Mouse (Mus musculus): ENCODE measurements around the gene Catsperz.
"Not testable (repeated sequence)": the region's sequence is repeated elsewhere in the genome, so short reads cannot be mapped to it uniquely, and the experiment has no call there.

Catsperz gene

DNA sequence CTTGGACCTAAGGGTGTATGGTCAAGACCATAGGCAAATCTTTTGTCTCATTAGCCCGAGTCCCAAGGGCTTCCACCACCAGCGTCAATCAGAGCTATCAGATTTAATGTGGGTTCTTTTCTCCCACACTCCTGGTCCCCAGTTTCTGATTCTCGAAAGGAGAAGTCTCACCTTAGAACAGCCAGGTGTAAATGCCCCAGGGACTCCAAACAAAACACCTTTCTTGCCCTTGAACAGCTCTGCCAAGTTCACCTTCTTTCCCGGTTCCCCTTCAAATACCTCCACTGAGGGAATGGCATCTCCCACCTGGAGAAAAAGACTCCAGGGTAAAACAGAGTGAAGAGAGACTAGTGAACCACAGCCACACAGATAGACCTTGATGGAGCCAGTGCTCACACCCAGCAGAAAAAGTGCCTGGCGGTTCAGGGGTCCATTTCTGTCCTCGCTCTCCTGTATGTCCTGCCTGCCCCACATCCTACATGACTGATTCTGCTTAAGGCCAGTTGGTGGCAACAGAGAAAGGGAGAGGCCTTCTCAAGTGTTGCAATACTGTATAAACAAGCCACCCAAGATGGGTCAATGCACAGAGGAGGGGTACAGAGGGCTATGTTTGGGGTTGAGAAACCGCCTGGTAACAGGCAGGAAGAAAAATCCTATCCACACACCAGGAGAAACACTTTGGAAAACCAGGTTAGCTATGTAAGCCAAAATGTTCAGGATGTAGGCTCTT is 17.2 kb downstream of the Catsperz start:
- DNase-seq (ENCODE audit: low read depth, low spot score): no peak

DNA sequence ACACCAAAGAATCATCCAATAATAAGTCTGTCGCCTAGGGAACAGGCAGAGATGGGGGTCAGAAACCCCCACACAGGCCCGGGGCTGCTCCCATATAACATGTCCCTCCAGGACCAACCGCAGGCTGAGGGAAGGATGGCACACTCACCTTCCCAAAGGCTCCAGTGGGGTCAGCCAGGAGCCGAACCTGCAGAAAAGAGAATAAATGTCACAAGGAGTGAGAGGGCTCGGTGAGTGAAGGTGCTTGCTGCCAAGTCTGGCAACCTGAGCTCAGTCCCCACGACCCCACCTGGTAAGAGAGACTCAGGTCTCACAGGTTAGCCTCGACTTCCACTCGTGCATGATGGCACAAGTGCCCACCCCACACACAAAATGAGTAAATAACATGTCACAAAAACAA is 18.1 kb downstream of the Catsperz start:
- no peak for DNase-seq (ENCODE audit: low read depth, low spot score)

DNA sequence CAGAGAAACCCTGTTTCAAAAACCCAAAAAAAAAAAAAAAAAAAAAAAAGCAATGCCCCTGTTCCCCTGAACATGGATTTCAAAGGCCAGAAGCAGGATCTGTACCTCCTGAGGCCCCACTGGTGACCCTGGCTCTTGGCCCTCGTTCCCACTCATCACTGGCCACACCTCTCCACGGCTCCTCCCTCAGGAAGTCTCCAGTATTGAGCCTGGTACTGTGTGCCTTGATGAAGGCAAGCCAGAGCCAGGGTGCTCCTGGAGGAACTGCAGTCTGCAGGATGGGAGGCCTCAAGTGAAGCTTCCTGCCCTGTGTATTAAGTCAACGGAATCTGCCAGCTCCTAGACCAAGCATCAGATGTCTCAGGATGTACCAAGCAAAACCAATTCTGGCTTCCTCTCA is 19.0 kb downstream of the Catsperz start:
- DNase-seq (ENCODE audit: low read depth, low spot score): no peak

DNA sequence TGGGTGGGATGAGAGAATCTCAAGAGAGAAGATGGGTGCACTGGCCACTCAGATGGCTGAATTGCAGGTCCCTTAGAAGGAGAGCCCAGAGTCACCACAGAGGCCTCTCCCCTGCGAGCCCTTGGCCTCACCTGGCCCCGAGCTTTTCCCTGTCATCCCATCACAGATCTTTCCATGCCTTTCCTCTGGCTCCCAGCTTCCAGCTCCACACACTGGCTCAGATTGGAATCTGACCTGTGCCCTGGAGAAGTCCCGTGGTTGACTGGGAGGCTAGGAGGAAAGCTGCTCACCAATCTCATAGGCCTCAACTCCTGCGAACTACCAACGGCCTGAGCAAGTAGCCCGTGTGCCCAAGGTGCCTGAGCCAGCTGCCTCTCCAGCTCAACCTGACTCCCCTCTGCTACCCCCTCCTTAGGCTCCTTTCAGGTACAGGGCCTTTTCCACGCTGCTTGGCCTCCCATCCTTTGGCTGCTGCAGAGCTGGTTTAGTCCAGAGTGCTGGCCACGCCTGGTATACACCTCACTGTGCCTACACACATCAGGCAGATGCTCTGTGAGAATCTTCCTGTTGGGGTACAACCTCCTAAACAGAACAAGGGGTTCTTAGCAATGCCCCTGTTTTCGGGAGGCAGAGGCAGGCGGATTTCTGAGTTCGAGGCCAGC is 19.6 kb downstream of the Catsperz start:
- DNase-seq (ENCODE audit: low read depth, low spot score): no peak

DNA sequence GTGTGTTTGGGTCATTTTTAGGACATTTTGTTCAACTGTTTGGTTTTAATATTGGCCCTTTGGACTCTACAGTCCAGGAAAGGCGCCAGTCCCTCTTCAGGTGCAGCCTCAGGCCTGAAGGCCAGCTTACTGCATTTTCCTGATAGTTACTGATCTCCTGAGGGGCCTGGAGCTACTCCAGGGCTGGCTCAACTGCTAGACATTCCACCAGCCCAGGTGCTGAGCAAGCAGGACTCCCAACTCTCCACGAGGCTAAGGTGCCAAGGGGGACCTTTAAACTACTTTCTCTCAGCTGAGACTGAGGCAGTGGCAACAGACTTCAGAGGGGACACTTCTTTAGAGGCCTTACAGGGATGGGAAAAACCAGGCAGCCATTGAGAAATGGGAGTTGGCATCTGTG is 20.3 kb downstream of the Catsperz start:
- no peak for DNase-seq (ENCODE audit: low read depth, low spot score)

DNA sequence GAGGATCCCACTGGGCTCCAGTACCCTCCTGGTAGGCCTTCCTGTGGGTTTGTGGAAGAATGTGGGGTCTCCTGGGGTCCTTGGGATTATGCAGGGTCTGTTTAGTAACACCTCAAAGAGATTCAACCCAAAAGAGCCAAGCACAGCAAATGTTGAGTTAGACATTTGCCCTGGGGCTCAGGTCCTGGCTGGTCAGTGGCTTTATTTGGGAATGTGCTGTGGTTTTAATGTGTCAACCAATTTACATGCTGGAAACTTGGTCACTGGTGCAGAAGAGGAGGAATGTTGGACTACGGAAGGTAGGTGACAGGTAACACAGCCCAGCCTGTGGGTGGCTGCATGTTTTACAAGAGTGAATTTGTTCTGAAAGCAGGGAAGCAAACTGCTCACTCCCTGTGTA is 22.1 kb downstream of the Catsperz start:
- DNase-seq (ENCODE audit: low read depth, low spot score): no peak

DNA sequence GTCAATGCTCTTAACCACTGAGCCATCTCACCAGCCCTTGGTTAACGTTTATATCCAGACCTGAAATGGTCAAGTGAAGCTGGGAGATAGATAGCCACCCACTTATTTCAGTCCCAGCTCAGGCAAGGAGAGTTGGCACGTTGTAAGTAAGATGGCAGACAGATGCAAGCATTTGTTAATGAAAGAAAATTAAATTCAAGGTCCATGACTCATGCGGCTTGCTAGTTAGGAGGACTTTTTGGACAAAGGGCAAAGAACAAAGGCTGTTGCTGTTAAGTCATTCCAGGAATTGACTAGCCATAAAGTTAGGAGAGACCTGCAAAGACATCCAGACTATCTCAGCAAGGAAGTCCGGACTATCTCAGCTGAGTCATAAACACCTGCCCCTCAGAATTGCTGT is 25.5 kb downstream of the Catsperz start:
- DNase-seq (ENCODE audit: low read depth, low spot score): no peak

DNA sequence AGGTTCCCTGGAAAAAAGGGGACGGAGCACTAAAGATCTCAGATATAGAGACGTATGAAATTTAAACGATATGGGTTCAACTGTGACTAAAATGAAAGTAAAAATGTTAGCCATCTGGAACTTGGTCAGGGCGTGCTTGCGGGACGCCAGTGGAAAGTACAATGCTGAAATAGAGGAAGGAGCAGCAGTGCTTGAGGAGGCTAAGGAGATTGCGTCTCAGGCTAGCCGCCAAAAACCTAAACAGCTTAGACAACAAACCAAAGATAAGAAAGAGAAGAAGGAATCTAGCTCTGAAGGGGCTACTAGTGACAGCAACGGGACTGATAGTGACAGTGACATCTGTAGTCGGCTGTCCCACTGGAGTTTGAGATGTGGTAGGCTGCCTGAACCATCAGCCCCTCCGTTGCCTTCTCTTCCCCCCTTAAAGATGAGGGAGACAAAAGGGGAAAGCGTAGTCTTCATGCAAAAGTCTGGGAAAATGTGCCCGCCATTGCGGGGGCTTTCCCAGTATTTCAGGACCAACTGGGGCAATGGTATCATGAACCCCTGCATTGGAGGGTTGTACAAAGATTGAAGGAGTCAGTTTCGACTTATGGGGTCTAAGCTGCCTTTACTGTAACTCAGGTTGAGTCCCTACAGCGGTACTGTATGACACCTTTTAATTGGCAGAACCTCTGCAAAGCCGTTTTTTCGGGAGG is 29.4 kb downstream of the Catsperz start:
- DNase-seq (ENCODE audit: low read depth, low spot score): not testable (repeated sequence)

DNA sequence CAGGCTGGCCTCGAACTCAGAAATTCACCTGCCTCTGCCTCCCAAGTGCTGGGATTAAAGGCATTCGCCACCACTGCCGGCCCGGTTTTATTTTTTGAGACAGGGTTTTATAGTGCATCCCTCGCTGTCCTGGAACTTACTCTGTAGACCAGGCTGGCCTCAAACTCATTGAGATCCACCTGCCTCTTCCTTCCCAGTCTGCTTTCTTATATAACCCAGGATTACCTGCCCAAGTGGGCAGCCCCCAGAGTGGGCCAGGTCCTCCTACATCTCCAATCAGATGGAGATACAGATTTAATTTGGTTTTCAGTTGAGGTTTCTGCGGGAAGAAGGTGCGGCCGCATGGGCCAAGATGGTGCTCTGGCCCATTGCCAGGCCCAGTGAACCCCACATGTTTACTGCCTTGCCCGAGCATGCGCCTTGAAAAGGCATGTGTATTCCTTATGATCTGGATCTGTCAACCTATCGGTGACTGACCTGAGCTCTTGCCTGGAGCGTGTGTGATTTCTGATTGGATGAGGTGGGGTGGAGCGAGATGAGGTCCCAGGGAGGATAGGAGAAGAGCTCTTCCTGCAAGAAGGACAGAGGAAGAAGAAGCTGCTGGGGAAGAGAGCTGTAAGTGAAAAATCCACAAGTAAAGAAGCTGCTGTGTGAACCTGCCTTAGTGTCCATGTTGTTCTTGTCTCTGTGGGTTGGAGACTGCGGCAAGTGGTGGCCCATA is 31.3 kb downstream of the Catsperz start:
- DNase-seq (ENCODE audit: low read depth, low spot score): no peak

DNA sequence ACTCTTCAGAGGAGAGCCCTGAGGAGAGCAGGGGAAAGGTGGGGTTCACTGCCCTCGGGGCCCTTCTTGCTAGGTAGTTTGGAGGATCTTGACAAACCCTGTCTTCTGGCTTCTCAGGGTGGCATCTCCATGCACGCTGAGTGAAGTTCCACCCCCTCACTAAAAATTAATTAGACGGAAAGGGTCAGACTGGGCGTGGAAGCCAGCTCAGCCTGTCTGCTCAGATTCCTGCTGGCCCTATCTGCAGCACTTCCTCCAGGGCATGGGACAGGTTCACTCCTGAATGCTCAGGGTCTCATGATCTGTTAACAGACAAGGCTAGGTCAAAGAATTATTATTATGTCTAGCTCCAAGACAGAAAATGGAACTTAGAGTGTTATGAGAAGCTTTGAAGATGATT is 32.7 kb downstream of the Catsperz start:
- no peak for DNase-seq (ENCODE audit: low read depth, low spot score)

DNA sequence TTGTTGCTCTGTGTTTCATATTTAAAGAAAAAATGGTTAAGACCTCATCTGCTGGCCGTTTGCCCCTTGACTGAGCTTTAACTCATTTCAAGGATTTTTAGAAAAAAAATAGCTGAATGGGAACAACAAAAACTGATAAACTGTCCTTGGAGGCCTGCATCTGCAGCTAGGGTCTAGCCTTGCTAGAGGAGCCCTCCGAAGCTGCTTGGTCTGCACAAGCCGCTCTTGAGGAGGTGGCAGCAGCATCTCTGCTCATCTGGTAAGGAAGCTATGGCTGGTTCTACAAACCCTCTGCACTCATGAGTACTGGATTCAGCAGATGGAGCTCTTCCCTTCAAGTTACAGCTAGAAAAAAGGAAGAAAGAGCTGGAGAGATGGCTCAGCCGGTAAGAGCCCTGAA is 47.2 kb downstream of the Catsperz start:
- no peak for DNase-seq (ENCODE audit: low read depth, low spot score)

DNA sequence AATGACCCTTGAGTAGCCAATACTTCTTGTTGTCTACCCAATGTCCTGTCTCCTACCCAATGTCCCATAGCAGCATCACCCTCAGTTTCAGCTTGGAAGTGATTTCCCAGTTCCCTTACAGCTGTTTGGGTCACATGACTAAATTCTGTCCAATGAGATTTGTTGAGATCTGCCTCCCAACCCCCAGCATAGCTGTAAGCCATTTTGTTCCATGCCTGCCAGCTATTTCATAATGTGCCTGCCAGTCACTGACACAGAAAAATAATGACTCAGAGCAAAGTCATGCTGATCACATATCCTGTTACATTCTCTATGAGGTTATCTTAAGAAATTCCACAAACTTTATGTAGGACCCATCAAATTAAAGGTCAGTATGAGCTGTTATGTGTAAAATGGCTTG is 48.4 kb downstream of the Catsperz start:
- no peak for DNase-seq (ENCODE audit: low read depth, low spot score)

DNA sequence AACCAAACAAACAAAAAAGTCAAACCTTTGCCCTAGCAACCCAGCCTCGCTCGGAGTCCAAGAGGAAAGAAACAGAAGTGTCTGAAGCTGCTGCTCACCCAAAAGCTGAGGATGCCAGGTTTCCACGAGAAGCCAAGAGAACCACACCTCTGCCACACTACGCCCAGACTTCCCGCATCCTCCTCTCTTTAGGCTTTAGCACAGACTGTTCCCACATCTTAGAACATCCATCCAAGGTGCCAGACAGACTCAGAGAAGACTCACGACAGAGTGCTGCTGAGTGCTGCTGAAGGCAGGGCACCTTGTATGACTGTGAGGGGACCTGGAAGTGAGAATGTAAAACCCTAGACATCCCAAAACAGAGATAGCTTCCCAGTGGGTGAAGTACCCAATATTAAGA is 49.3 kb downstream of the Catsperz start:
- DNase-seq (ENCODE audit: low read depth, low spot score): no peak

DNA sequence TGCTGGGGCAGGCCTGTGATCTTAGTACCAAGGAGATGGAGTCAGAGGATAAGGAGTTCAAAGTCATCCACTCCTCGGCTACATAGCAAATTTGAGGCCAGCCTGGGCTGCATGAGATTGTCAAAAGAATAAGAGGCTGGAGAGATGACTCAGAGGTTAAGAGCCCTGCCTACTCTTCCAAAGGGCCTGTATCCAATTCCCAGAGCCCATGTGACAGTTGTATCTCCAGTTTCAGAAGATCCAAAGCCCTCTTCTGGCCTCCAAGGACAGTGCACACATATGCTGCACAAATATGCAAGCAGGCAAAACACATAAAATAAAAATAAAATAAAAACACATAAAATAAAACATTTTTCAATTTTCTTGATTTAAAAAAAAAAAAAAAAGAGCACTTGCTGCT is 50.9 kb downstream of the Catsperz start:
- no peak for DNase-seq (ENCODE audit: low read depth, low spot score)

DNA sequence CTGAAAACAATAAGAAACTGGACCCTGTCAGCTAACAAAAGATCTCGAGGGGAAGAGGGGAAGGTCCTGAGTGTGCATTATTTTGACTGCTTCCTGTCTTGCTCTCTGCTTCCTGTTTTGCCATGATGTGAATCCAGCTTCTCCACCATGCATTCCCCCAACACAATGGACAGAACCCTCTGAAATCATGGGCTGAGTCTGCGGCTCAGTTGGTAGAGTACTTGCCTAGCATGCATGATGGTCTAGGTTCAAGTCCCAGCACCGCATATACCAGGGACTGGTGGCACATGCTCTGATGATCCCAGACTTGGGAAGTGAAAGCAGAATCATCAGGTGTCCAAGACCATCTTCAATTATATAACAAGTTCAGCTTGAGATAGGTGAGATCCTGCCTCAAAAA is 52.5 kb downstream of the Catsperz start:
- DNase-seq (ENCODE audit: low read depth, low spot score): no peak

Data from embryo, embryonic 11.5 days (tissue).